Mouse (Mus musculus) macrophage (primary cell): ENCODE measurements around the gene Washc2. TPM values are rescaled to one million over a fixed set of nuclear protein-coding genes. Genes with fewer than 3 reads are reported as not detected.

Experiments
- H3K27ac ChIP-seq: fragments of 350-480 bp; formaldehyde crosslinking; 2 replicates; pipeline ENCODE4 v1.9.0; 2021
- H3K36me3 ChIP-seq: fragments of 350-480 bp; formaldehyde crosslinking; 2 replicates; pipeline ENCODE4 v1.9.0; 2021; ENCODE audit errors: inconsistent target
- H3K4me3 ChIP-seq: fragments of 350-480 bp; formaldehyde crosslinking; 2 replicates; pipeline ENCODE4 v1.9.0; 2021; ENCODE audit errors: inconsistent target
- H3K79me2 ChIP-seq: fragments of 350-480 bp; formaldehyde crosslinking; 2 replicates; pipeline ENCODE4 v1.9.0; 2021; ENCODE audit errors: inconsistent target
- WGBS: methylation state at CpG from one replicate; pipeline ENCODE4 v1.1.7; 2026; ENCODE audit warnings: inconsistent platforms; ENCODE audit not compliant: missing documents; 5-methylcytosine and 5-hydroxymethylcytosine counted together
- polyA plus RNA-seq: library from polyadenylated mRNA; stranded (reverse); fragments of 250-400 nt; gene quantifications from 3 replicates; pipeline ENCODE4 v1.2.4, GENCODE M21; 2018; ENCODE audit warnings: inconsistent platforms

Washc2 gene
- polyA plus RNA-seq, 1 experiment from 2014 or later = 120 TPM

- WGBS = 67% methylated on average over 4 of the region's 5 CpGs
- Histone ChIP-seq H3K4me3 (no peak overlapping the region), H3K27ac (peak overlapping the region; percentile 22)
Observed at GRCm38 (mm10) chr6:116278679-116279317, 71.0 kb downstream of the Washc2 start.

GRCm38 (mm10) chr6:116281014-116281413 is 73.2 kb downstream of the Washc2 start:
- no peaks in the 10 kb centered on the region for H3K36me3 ChIP-seq
- H3K79me2 ChIP-seq = no peaks in the 10 kb centered on the region
- WGBS = 97% methylated on average over 12 of the region's 13 CpGs
- no peak overlapping the region for H3K4me3 ChIP-seq
- no peak overlapping the region for H3K27ac ChIP-seq

More at GRCm38 (mm10) chr6:116278679-116279317, 71.0 kb downstream of the Washc2 start:
- Histone ChIP-seq H3K36me3 (no peaks in the 10 kb centered on the region), H3K79me2 (no peaks in the 10 kb centered on the region)

GRCm38 (mm10) chr6:116282546-116282945 is 74.7 kb downstream of the Washc2 start:
- H3K36me3 ChIP-seq = no peaks in the 10 kb centered on the region
- no peak overlapping the region for H3K4me3 ChIP-seq
- no peak overlapping the region for H3K27ac ChIP-seq
- no peaks in the 10 kb centered on the region for H3K79me2 ChIP-seq
- 69% methylated on average over 4 of the region's 4 CpGs for WGBS

GRCm38 (mm10) chr6:116283280-116283679 is 75.4 kb downstream of the Washc2 start:
- WGBS = 96% methylated on average over 3 of the region's 3 CpGs
- Histone ChIP-seq H3K4me3 (no peak overlapping the region), H3K79me2 (no peaks in the 10 kb centered on the region), H3K36me3 (no peaks in the 10 kb centered on the region), H3K27ac (no peak overlapping the region)

GRCm38 (mm10) chr6:116286321-116286720 is 78.5 kb downstream of the Washc2 start:
- H3K36me3 ChIP-seq = no peaks in the 10 kb centered on the region
- H3K79me2 ChIP-seq = no peaks in the 10 kb centered on the region
- no peak overlapping the region for H3K4me3 ChIP-seq
- WGBS = 96% methylated on average over 4 of the region's 4 CpGs
- H3K27ac ChIP-seq = no peak overlapping the region

- Histone ChIP-seq H3K79me2 (no peaks in the 10 kb centered on the region), H3K4me3 (no peak overlapping the region), H3K27ac (no peak overlapping the region), H3K36me3 (no peaks in the 10 kb centered on the region)
- 45% methylated on average over 5 of the region's 5 CpGs for WGBS
Observed at GRCm38 (mm10) chr6:116286870-116287575, 79.2 kb downstream of the Washc2 start.

GRCm38 (mm10) chr6:116311411-116311810 is 103.6 kb downstream of the Washc2 start:
- H3K36me3 ChIP-seq = no peaks in the 10 kb centered on the region
- no peaks in the 10 kb centered on the region for H3K79me2 ChIP-seq
- WGBS = 74% methylated on average over 2 of the region's 2 CpGs

More at GRCm38 (mm10) chr6:116311411-116311810, 103.6 kb downstream of the Washc2 start:
- no peak overlapping the region for H3K27ac ChIP-seq
- no peak overlapping the region for H3K4me3 ChIP-seq

Other genes starting within 250 kb of the Washc2 start
- gene Plxnd1, start 213.0 kb upstream of the Washc2 start, polyA plus RNA-seq = 130 to 283 TPM (median 243 TPM) in 3 replicates
- gene Tmcc1, start 14.6 kb upstream of the Washc2 start, polyA plus RNA-seq = 8.9 to 13.1 TPM (median 11.1 TPM) in 3 replicates
- 1.9 to 2.8 TPM (median 2.6 TPM) in 3 replicates for gene Zfand4, start 56.2 kb downstream of the Washc2 start, polyA plus RNA-seq
- 51.2 to 63.6 TPM (median 59.1 TPM) in 3 replicates for gene March8, start 130.0 kb downstream of the Washc2 start, polyA plus RNA-seq